Mouse (Mus musculus): ENCODE data around the gene Defb25. TPM values are rescaled to one million over a fixed set of nuclear protein-coding genes. Genes with fewer than 3 reads are reported as not detected.

The Defb25 gene
- total RNA-seq, 1 experiment from 2014 or later: not detected

GRCm38 (mm10) chr2:152589021-152589420, 33.8 kb downstream of the Defb25 start:
- no peak for ATAC-seq (replicated peaks; ENCODE audit: insufficient number of reproducible peaks, low FRiP score, low TSS enrichment, poor library complexity, severe bottlenecking)

GRCm38 (mm10) chr2:152588450-152588849, 34.4 kb downstream of the Defb25 start:
- no peak for ATAC-seq (replicated peaks; ENCODE audit: insufficient number of reproducible peaks, low FRiP score, low TSS enrichment, poor library complexity, severe bottlenecking)

- no peak for ATAC-seq (replicated peaks; ENCODE audit: insufficient number of reproducible peaks, low FRiP score, low TSS enrichment, poor library complexity, severe bottlenecking)
These were observed 35.8 kb downstream of the Defb25 start for GRCm38 (mm10) chr2:152586926-152587560.

DNA sequence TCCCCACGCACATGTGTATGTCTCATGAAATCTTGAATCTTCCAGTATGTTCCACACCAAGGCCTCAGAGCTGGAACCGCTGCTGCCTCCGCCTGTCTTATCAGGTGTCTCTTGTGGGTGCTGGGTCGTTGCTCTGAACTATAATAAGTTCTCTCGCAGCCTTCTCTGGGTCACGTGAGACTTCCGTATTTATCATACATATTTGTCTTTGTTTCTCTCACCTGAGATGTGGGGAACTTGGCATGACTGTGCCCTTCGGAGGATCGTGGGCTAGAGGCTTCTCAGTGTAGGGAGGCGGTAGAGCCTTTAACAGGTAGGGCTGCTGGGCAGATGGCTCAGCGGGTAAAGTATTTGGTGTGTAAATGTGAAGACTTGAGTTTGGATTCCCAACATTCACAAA, 42.2 kb downstream of the Defb25 start:
- ATAC-seq (replicated peaks; ENCODE audit: insufficient number of reproducible peaks, low FRiP score, low TSS enrichment, poor library complexity, severe bottlenecking): no peak

GRCm38 (mm10) chr2:152580107-152580506, 42.7 kb downstream of the Defb25 start, which contains the start of gene Defb19:
Gene Defb19, minus strand, starts transcription at chr2:152580312.
- no peak for ATAC-seq (replicated peaks; ENCODE audit: insufficient number of reproducible peaks, low FRiP score, low TSS enrichment, poor library complexity, severe bottlenecking)

GRCm38 (mm10) chr2:152573484-152573883, 49.4 kb downstream of the Defb25 start:
- ATAC-seq (replicated peaks; ENCODE audit: insufficient number of reproducible peaks, low FRiP score, low TSS enrichment, poor library complexity, severe bottlenecking): no peak

Other genes starting within 250 kb of the Defb25 start
- gene Nrsn2, start 246.4 kb downstream of the Defb25 start, total RNA-seq (2017): not detected in 3 replicates
- gene Sox12, start 225.0 kb downstream of the Defb25 start, total RNA-seq (2017): 0.10 to 0.43 TPM in 2 of 3 replicates, not detected in the other
- 0.10 to 0.75 TPM in 2 of 3 replicates, not detected in the other for gene Zcchc3, start 208.0 kb downstream of the Defb25 start, total RNA-seq (2017)
- gene 6820408C15Rik, start 207.5 kb downstream of the Defb25 start, total RNA-seq (2017): not detected in 3 replicates
- not detected in 3 replicates for gene Defb23, start 158.4 kb downstream of the Defb25 start, total RNA-seq (2017)
- not detected in 3 replicates for gene Defb20, start 146.0 kb downstream of the Defb25 start, total RNA-seq (2017)
- not detected in 3 replicates for gene Defb22, start 132.9 kb downstream of the Defb25 start, total RNA-seq (2017)
- not detected in 3 replicates for gene Defb26, start 111.4 kb downstream of the Defb25 start, total RNA-seq (2017)
- not detected in 3 replicates for gene Defb28, start 104.8 kb downstream of the Defb25 start, total RNA-seq (2017)
- not detected in 3 replicates for gene Defb29, start 83.0 kb downstream of the Defb25 start, total RNA-seq (2017)
- gene Gm17416, start 53.7 kb downstream of the Defb25 start, total RNA-seq (2017): not detected in 3 replicates
- not detected in 3 replicates for gene Defb21, start 50.3 kb downstream of the Defb25 start, total RNA-seq (2017)
- gene Defb19, start 42.7 kb downstream of the Defb25 start, total RNA-seq (2017): not detected in 3 replicates
- not detected in 3 replicates for gene Defb45, start 23.7 kb downstream of the Defb25 start, total RNA-seq (2017)
- not detected in 3 replicates for gene Defb36, start 18.7 kb downstream of the Defb25 start, total RNA-seq (2017)
- 0.68 to 0.75 TPM in 2 of 3 replicates, not detected in the other for gene Rem1, start 3.9 kb upstream of the Defb25 start, total RNA-seq (2017)
- gene H13, start 46.4 kb upstream of the Defb25 start, total RNA-seq (2017): 74.4 to 107 TPM (median 101 TPM) in 3 replicates
- gene Mcts2, start 64.0 kb upstream of the Defb25 start, total RNA-seq (2017): 10.0 to 12.9 TPM (median 10.6 TPM) in 3 replicates
- gene Id1, start 113.2 kb upstream of the Defb25 start, total RNA-seq (2017): 3.7 to 18.6 TPM (median 15.7 TPM) in 3 replicates
- gene Cox4i2, start 131.1 kb upstream of the Defb25 start, total RNA-seq (2017): not detected in 3 replicates
- 11.8 to 39.0 TPM (median 21.7 TPM) in 3 replicates for gene Bcl2l1, start 208.7 kb upstream of the Defb25 start, total RNA-seq (2017)
- 1.1 to 2.7 TPM (median 1.6 TPM) in 3 replicates for gene Tpx2, start 224.9 kb upstream of the Defb25 start, total RNA-seq (2017)